Mouse (Mus musculus) olfactory bulb, adult 2 months (tissue): Measurements from ENCODE around the gene Astn1.

Experiments used
- CTCF ChIP-seq: fragments of 200-500 bp; IDR thresholded peaks from 2 replicates; pipeline ENCODE4 v1.5.1; 2012; ENCODE audit warnings: low read depth, mild to moderate bottlenecking, low read length, moderate library complexity; ENCODE audit not compliant: insufficient read depth
- POLR2A ChIP-seq: fragments of 200-500 bp; IDR thresholded peaks from 2 replicates; pipeline ENCODE4 v1.6.1; 2012; ENCODE audit warnings: mild to moderate bottlenecking, low read depth, low read length, moderate library complexity; ENCODE audit not compliant: insufficient read depth

- peak; percentile 46; the same call in 1 of the 2 replicates for TF ChIP-seq CTCF
- no peak for TF ChIP-seq POLR2A
Measured at GRCm38 (mm10) chr1:158596726-158597448, 234.8 kb downstream of the Astn1 start.
